In genomic region chr15:74083141-74083540, GRCm38 (mm10) we compare ENCODE assay signal across 19 mouse cellular contexts.
DNase-seq lines count a peak whose midpoint lies in the region; ATAC-seq lines count a peak whose summit lies in the region.
"Had no signal": no experiment of that assay in that cellular context is flagged by ENCODE, and none has a peak within 500 bp of the region (broad histone marks: within the 10 kb centered on the region; RNA-seq: fewer than 3 reads in every experiment).

No protein-coding gene starts in this region.

- no peaks in the 10 kb centered on the region for H3K36me3 ChIP-seq in heart, embryonic 12.5 days
- H3K36me3 ChIP-seq: embryonic facial prominence, embryonic 12.5 days; embryonic facial prominence, embryonic 15.5 days; hindbrain, embryonic 12.5 days; hindbrain, embryonic 15.5 days had no signal

- peak; percentile 9 for DNase-seq in adrenal gland, postnatal 10 days
- DNase-seq in adrenal gland, postnatal 25 days = no peak
- DNase-seq in heart, adult 18-20 months = peak; percentile 28 to 54
- DNase-seq in 3T3-L1 (ENCODE audit: low read depth, low spot score) = peak; percentile 2
- DNase-seq in cerebellum, postnatal 36 days = no peak
- DNase-seq: cerebellum, adult 18-20 months; cerebellum, adult 9-10 months; cerebellum, postnatal 14 days; gastrocnemius, postnatal 25 days; kidney, adult 2 months had no signal

- H3K9ac ChIP-seq in heart, embryonic 12.5 days = no peak overlapping the region
- H3K9ac ChIP-seq: embryonic facial prominence, embryonic 12.5 days; embryonic facial prominence, embryonic 15.5 days; hindbrain, embryonic 12.5 days; hindbrain, embryonic 15.5 days had no signal

- no peak for ATAC-seq in heart, embryonic 12.5 days (ENCODE audit: insufficient number of reproducible peaks, low FRiP score)
- ATAC-seq in granulocyte monocyte progenitor cell, adult 5-6 weeks (replicated peaks; ENCODE audit: poor library complexity, severe bottlenecking) = no peak
- ATAC-seq: forebrain, embryonic 14.5 days; intestine, postnatal 0 days; Patski had no signal

- 50% methylated on average over 2 of the region's 2 CpGs for whole genome bisulfite sequencing in heart, embryonic 12.5 days

- H3K9me3 ChIP-seq in heart, embryonic 12.5 days (replicated peaks) = no peaks in the 10 kb centered on the region
- H3K9me3 ChIP-seq: embryonic facial prominence, embryonic 12.5 days; embryonic facial prominence, embryonic 15.5 days; hindbrain, embryonic 12.5 days; hindbrain, embryonic 15.5 days had no signal

- no peaks in the 10 kb centered on the region for H3K4me1 ChIP-seq in heart, embryonic 12.5 days (replicated peaks)
- H3K4me1 ChIP-seq: embryonic facial prominence, embryonic 12.5 days; embryonic facial prominence, embryonic 15.5 days; hindbrain, embryonic 12.5 days; hindbrain, embryonic 15.5 days had no signal

- H3K27me3 ChIP-seq in heart, embryonic 12.5 days (replicated peaks) = no peaks in the 10 kb centered on the region
- H3K27me3 ChIP-seq: embryonic facial prominence, embryonic 12.5 days; embryonic facial prominence, embryonic 15.5 days; hindbrain, embryonic 12.5 days; hindbrain, embryonic 15.5 days; Patski had no signal

- H3K4me3 ChIP-seq in heart, embryonic 12.5 days = no peak overlapping the region
- H3K4me3 ChIP-seq: embryonic facial prominence, embryonic 12.5 days; embryonic facial prominence, embryonic 15.5 days; hindbrain, embryonic 12.5 days; hindbrain, embryonic 15.5 days had no signal

- no peak overlapping the region for H3K27ac ChIP-seq in heart, embryonic 12.5 days (ENCODE audit: poor library complexity, severe bottlenecking)
- H3K27ac ChIP-seq: embryonic facial prominence, embryonic 12.5 days; embryonic facial prominence, embryonic 15.5 days; hindbrain, embryonic 12.5 days; hindbrain, embryonic 15.5 days had no signal

- H3K4me2 ChIP-seq in heart, embryonic 12.5 days = no peak overlapping the region
- H3K4me2 ChIP-seq: embryonic facial prominence, embryonic 12.5 days; embryonic facial prominence, embryonic 15.5 days; hindbrain, embryonic 12.5 days; hindbrain, embryonic 15.5 days had no signal

Comparison
In these comparisons a context has a peak if more than half of its experiments do, and no peak if none do; other contexts are left out.
1. DNase-seq: peak in adrenal gland, postnatal 10 days (single experiment), heart, adult 18-20 months (2 of 2) and 3T3-L1 (single experiment); none in adrenal gland, postnatal 25 days (single experiment) and cerebellum, postnatal 36 days (0 of 2).